Mouse (Mus musculus) neural tube, embryonic 13.5 days (tissue): ENCODE measurements around the gene Sec16b. TPM values are rescaled to one million over a fixed set of nuclear protein-coding genes. Genes with fewer than 3 reads are reported as not detected.

Experiments used
- ATAC-seq: fragments of 200-750 bp; cut with Nextera tagmentation; 2 replicates; pipeline ENCODE4 v1.8.0; 2017; ENCODE audit warnings: low read depth, mild to moderate bottlenecking, moderate TSS enrichment, moderate library complexity
- H3K27ac ChIP-seq: fragments of 300-500 bp; sonication (generic); replicated peaks from 2 replicates; pipeline ENCODE4 v1.5.1; 2015; ENCODE audit warnings: moderate library complexity, mild to moderate bottlenecking, inconsistent platforms
- H3K27me3 ChIP-seq: fragments of 300-500 bp; sonication (generic); 2 replicates; pipeline ENCODE4 v1.6.1; 2015; ENCODE audit warnings: mild to moderate bottlenecking, inconsistent platforms
- H3K36me3 ChIP-seq: fragments of 300-500 bp; sonication (generic); 2 replicates; pipeline ENCODE4 v1.6.1; 2015; ENCODE audit warnings: mild to moderate bottlenecking, inconsistent platforms
- H3K4me1 ChIP-seq: fragments of 300-500 bp; sonication (generic); replicated peaks from 2 replicates; pipeline ENCODE4 v1.6.1; 2015; ENCODE audit warnings: inconsistent platforms
- H3K4me2 ChIP-seq: fragments of 300-500 bp; sonication (generic); 2 replicates; pipeline ENCODE4 v1.6.1; 2015; ENCODE audit warnings: inconsistent platforms, mild to moderate bottlenecking, moderate library complexity
- H3K4me3 ChIP-seq: fragments of 300-500 bp; sonication (generic); 2 replicates; pipeline ENCODE4 v1.5.1; 2015; ENCODE audit warnings: mild to moderate bottlenecking, inconsistent platforms
- H3K9ac ChIP-seq: fragments of 300-500 bp; sonication (generic); 2 replicates; pipeline ENCODE4 v1.6.1; 2015; ENCODE audit warnings: moderate library complexity, mild to moderate bottlenecking, inconsistent platforms
- H3K9me3 ChIP-seq: fragments of 300-500 bp; sonication (generic); 2 replicates; pipeline ENCODE4 v1.6.1; 2016; ENCODE audit warnings: inconsistent platforms
- WGBS: fragments of 180-500 bp; shearing (Covaris S2); methylation state at CpG from one replicate; pipeline ENCODE4 v1.1.7; 2015; 5-methylcytosine and 5-hydroxymethylcytosine counted together
- polyA plus RNA-seq: library from polyadenylated mRNA; unstranded; fragments of >200 nt; fragmentation: Nextera tagmentation; extraction: Ambion mirVana; gene quantifications from 2 replicates; pipeline ENCODE4 v1.2.1, GENCODE M21; 2015

Sec16b gene
- polyA plus RNA-seq, 1 experiment from 2014 or later, result 0.74 TPM

DNA sequence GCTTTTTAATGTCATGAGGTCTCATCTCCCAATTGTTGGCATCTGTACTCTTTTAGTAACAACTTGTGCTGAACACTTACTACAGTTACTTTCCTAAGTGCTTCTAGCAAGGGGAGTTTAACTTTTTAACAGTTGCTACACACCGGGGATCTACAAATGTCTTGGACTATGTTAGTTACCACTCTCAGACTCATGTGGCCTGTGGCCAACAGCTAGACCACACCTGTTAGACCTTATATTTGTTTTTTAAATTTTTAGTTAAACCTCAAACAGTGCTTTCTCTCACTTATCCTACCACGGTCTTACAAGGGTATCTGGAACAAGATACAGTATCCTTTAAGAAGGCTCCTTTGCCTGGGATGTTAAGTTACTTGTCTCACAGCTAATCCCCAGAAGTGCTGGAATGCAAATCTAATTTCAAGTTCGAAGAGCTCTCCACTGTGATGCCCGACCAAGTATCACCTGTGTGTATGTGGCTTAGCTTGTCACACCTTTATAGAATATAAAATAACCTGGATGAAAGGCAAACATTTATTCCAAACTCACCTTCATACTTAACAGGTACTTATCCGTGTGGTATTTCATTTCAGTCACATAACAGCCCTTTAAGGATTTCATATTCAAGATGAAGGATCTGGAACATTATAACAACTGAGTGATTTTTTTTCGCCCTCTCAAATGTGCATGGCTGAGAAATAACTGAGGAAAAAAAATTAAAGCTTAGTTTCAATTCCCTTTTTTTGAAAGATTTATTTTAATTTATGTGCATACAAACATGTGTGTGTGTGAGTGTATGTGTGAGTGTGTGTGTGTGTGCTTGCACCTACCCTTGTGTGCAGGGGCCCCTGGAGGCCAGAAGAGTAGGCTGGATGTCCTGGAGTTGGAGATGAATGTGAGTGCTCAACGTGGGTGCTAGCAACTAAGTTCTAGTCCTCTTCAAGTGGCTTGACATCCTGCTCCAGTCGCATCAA is 10.6 kb downstream of the Sec16b start:
- 87% methylated on average over 8 of the region's 8 CpGs for WGBS
- Histone ChIP-seq H3K9ac (no peak overlapping the region), H3K27me3 (peaks cover 3% of the 10 kb centered on the region; the same call in 1 of the 2 replicates), H3K36me3 (no peaks in the 10 kb centered on the region), H3K4me2 (no peak overlapping the region), H3K9me3 (no peaks in the 10 kb centered on the region), H3K27ac (no peak overlapping the region), H3K4me3 (no peak overlapping the region), H3K4me1 (peaks cover 19% of the 10 kb centered on the region)
- no peak for ATAC-seq

DNA sequence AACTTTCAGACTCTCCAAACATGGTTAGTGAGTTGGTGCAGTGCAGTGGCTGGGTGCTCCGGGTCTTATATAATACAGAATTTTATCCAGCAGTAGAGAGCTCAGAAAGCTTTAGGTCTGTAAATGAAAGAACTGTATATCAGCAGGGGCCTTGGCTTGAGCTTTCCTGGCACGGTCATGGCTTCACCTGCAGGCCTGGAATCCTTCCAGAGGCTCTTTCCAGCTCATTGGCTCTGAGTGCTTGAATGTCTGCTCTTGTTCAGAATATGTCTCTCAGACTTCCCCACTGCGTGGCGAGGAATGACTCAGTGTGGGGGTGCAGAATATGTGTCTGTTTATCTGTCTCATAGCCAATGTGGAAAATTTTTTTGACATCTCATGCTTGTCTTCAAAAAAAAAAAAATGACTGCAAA is 11.6 kb downstream of the Sec16b start:
- Histone ChIP-seq H3K4me3 (no peak overlapping the region), H3K9ac (no peak overlapping the region), H3K27ac (no peak overlapping the region), H3K4me1 (peaks cover 19% of the 10 kb centered on the region), H3K36me3 (no peaks in the 10 kb centered on the region), H3K9me3 (no peaks in the 10 kb centered on the region), H3K27me3 (no peaks in the 10 kb centered on the region; the same call in 1 of the 2 replicates), H3K4me2 (no peak overlapping the region)
- 44% methylated on average over 4 of the region's 4 CpGs for WGBS
- peak; percentile 74 for ATAC-seq

DNA sequence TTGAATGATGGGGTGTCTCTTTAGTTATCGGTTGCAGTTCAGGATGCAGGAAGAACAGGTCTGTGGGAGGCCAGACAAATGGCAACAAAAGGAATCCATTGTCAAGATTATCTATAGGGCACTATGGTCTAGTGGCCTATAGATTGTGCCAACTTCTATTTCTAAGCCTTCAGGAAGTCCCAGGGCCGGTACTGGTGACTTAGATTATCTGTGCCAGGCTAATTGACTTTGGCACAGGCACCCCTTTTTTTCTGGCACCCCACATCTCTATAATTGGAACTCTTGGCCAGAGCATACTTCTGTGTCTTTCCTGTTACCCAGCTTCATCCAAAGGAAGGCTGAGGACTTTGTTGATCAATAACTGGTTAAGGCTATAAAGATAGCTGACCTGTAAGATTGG is 12.9 kb downstream of the Sec16b start:
- H3K4me3 ChIP-seq, result no peak overlapping the region
- no peak overlapping the region for H3K27ac ChIP-seq
- no peak for ATAC-seq
- no peaks in the 10 kb centered on the region for H3K36me3 ChIP-seq
- no peak overlapping the region for H3K9ac ChIP-seq
- WGBS, result 74% methylated on average over 2 of the region's 2 CpGs
- no peaks in the 10 kb centered on the region for H3K27me3 ChIP-seq
- peaks cover 19% of the 10 kb centered on the region for H3K4me1 ChIP-seq
- no peaks in the 10 kb centered on the region for H3K9me3 ChIP-seq
- no peak overlapping the region for H3K4me2 ChIP-seq

DNA sequence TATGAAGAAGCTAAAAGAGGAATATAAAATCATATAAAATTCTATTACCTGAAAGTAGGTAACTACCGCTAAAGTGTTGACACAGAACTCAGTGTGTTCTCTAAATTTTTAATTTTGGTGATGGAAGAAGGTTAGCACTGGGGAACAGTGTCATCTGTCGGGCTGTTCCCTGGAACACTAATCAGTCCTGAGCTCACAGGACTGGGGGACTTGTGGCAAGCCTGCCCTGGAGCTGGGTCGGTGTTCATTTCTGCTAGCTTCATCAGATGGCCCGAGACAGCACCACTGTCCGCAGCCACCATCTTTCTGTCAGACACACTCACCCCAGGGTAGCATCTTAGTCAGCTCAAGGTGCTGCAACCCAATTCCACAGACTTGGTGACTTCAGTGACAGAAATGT is 15.8 kb downstream of the Sec16b start:
- no peak overlapping the region for H3K4me2 ChIP-seq
- H3K4me1 ChIP-seq, result peaks cover 19% of the 10 kb centered on the region
- H3K4me3 ChIP-seq, result no peak overlapping the region
- H3K36me3 ChIP-seq, result no peaks in the 10 kb centered on the region
- H3K27ac ChIP-seq, result no peak overlapping the region
- no peak overlapping the region for H3K9ac ChIP-seq
- H3K27me3 ChIP-seq, result no peaks in the 10 kb centered on the region
- ATAC-seq, result no peak
- WGBS, result 94% methylated on average over 5 of the region's 5 CpGs
- no peaks in the 10 kb centered on the region for H3K9me3 ChIP-seq

DNA sequence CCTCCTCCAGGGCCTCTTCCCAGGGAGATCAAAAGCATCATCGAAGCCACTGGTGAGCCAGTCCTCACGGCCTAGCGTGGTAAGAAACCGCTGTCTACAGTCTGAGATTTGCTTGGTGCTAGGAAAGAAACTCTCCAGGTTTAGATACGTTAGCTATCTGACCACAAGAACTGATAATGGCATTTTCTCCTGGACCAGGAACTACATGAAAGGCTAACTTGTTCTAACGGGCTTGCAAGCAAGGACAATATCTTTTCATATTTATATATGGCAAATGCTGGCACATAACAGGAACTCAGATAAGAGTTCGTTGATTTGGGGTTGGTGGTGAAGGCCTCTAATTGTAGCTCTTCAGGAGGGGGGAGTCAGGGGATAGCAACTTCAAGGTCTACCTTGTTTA is 18.2 kb downstream of the Sec16b start:
- no peaks in the 10 kb centered on the region for H3K4me1 ChIP-seq
- H3K9ac ChIP-seq, result no peak overlapping the region
- H3K4me2 ChIP-seq, result no peak overlapping the region
- 91% methylated on average over 7 of the region's 7 CpGs for WGBS
- ATAC-seq, result no peak
- no peaks in the 10 kb centered on the region for H3K27me3 ChIP-seq
- H3K36me3 ChIP-seq, result no peaks in the 10 kb centered on the region
- no peaks in the 10 kb centered on the region for H3K9me3 ChIP-seq
- H3K4me3 ChIP-seq, result no peak overlapping the region
- H3K27ac ChIP-seq, result no peak overlapping the region

DNA sequence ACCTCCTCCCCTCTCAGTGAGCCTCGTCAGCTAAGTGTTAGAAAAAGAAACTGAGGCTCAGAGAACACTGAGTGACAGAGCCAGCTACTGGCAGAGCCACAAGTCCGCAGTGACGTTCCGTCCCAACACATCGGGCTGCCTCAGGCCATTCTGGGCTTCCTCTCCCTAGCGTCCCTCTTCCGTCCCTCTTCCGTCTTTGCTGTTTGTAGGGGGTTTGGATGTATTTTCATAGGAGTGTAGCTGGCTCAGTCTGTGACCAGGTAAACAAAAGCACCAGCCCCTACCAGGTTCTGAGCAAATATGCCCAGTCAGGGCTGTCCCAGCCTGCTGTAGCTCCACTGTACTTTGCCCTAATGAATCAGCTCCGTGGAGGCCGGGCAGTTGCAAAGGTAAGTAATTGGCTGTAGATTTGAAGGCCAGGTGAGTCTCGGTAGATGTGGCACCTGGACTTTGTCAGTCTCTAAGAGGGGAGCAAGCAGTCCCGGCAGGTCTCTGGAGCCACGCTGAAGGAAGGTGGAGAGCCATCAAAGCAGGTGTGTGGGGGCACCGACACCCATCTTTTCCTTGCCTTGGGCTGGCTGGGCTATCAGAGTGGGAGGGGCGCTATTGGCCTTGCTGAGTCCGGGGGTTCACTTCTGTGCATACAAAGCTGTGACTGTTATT is 19.3 kb downstream of the Sec16b start:
- Histone ChIP-seq H3K9me3 (no peaks in the 10 kb centered on the region), H3K4me1 (no peaks in the 10 kb centered on the region), H3K9ac (no peak overlapping the region), H3K4me2 (no peak overlapping the region), H3K36me3 (no peaks in the 10 kb centered on the region), H3K4me3 (no peak overlapping the region), H3K27me3 (no peaks in the 10 kb centered on the region), H3K27ac (no peak overlapping the region)
- ATAC-seq, result no peak
- WGBS, result 90% methylated on average over 16 of the region's 16 CpGs

DNA sequence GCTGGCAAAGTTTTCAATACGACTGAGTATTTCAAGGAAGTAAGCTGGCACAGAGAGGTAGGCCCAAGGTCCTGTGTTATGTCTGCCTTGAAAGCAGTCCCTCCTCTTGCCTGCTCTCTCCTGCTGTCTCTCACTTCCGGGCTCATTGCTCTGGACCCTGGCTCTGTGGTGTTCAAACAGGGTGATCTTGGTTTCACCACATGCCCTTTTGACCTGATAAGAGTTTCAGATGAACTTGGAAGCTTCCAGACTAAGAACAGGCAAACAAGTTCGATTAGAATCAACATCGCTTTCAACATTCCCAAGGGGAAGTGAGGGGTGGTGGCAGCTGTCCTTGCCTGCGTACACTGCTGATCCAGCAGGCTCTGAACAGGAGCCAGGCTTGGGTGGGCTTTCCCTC is 20.1 kb downstream of the Sec16b start:
- Histone ChIP-seq H3K9ac (no peak overlapping the region), H3K4me1 (no peaks in the 10 kb centered on the region), H3K36me3 (no peaks in the 10 kb centered on the region), H3K4me3 (no peak overlapping the region), H3K4me2 (no peak overlapping the region), H3K27me3 (no peaks in the 10 kb centered on the region), H3K27ac (no peak overlapping the region), H3K9me3 (no peaks in the 10 kb centered on the region)
- no peak for ATAC-seq
- 67% methylated on average over 5 of the region's 5 CpGs for WGBS

DNA sequence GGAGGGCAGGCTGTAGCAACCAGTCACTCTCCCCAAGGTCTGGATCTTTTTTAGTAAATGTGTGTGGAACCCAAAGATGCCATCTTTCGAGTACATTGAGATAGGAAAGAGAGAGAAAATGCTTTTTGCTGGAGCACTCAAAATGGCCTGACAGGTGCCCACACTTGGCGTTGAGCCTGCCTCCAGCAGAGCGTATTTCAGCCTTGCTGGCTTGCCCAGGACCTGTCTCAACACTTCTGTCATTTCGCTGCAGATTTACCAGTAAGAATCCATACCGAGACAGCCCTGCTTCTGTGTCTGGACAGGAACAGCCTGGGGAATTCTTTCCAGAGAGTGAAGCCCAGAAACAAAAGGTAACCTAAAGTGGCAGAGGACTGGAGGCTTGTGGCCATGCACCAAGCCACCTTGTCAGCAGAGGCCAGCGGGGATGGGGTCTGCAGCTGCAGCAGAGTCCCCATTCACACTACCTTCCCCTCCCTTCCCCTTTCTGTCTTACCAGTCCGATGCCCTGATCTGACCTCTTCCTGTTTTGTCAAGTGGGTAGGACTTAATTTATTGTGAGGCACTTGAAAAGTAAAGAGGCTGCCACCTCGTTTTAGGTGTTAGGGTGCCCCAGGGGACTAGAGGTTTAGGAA is 26.4 kb downstream of the Sec16b start:
- ATAC-seq, result no peak
- H3K4me2 ChIP-seq, result no peak overlapping the region
- H3K4me3 ChIP-seq, result no peak overlapping the region
- WGBS, result 50% methylated on average over 8 of the region's 8 CpGs
- no peaks in the 10 kb centered on the region for H3K4me1 ChIP-seq
- no peak overlapping the region for H3K9ac ChIP-seq
- no peaks in the 10 kb centered on the region for H3K36me3 ChIP-seq
- H3K9me3 ChIP-seq, result no peaks in the 10 kb centered on the region
- no peak overlapping the region for H3K27ac ChIP-seq
- peaks cover 6% of the 10 kb centered on the region; the same call in 1 of the 2 replicates for H3K27me3 ChIP-seq

DNA sequence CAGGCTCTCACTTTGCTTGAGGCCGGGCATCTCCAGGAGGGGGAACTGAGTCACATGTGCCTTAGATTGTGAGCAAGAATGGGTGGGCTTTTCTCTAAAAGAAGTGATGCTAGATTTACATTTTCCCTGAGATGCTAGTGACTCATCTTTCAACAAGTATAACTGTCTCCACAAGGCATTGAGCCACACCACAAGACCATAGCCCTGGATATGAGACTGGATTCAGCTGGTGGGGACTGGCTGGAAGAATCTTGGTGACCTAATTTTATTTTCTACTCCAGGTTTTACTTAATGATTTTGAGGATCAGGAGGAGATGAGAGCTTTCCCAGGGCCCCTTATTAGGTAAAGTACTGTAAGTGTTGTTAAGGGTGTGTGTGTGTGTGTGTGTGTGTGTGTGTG is 29.0 kb downstream of the Sec16b start:
- 97% methylated on average over 1 of the region's 1 CpGs for WGBS
- Histone ChIP-seq H3K4me1 (no peaks in the 10 kb centered on the region), H3K36me3 (no peaks in the 10 kb centered on the region), H3K4me3 (no peak overlapping the region), H3K9ac (no peak overlapping the region), H3K9me3 (no peaks in the 10 kb centered on the region), H3K27ac (no peak overlapping the region), H3K4me2 (no peak overlapping the region), H3K27me3 (peaks cover 6% of the 10 kb centered on the region; the same call in 1 of the 2 replicates)
- ATAC-seq, result no peak

DNA sequence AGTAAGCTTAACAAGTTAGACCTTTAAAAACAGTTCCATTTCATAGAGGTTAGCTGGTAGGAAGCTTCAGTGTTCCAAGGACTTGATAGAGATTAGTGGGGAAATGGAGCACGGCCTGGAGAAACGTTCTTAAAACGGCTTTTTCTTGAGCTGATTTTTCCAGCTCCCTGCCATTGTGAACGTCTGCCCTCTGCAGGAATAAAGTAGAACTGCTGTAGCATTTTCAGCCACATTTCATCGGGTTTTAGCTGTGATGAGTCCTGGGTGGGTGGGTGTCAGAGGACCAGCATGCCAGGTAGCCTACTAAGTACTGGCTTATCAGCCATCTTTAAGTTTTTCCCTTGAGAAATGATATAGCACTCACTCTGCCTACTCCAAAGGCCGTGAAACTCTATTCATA is 29.9 kb downstream of the Sec16b start:
- Histone ChIP-seq H3K4me2 (no peak overlapping the region), H3K27me3 (peaks cover 6% of the 10 kb centered on the region; the same call in 1 of the 2 replicates), H3K9me3 (no peaks in the 10 kb centered on the region), H3K9ac (no peak overlapping the region), H3K36me3 (no peaks in the 10 kb centered on the region), H3K4me1 (no peaks in the 10 kb centered on the region), H3K27ac (no peak overlapping the region), H3K4me3 (no peak overlapping the region)
- 9% methylated on average over 6 of the region's 6 CpGs for WGBS
- no peak; the same call in 1 of the 2 replicates for ATAC-seq

DNA sequence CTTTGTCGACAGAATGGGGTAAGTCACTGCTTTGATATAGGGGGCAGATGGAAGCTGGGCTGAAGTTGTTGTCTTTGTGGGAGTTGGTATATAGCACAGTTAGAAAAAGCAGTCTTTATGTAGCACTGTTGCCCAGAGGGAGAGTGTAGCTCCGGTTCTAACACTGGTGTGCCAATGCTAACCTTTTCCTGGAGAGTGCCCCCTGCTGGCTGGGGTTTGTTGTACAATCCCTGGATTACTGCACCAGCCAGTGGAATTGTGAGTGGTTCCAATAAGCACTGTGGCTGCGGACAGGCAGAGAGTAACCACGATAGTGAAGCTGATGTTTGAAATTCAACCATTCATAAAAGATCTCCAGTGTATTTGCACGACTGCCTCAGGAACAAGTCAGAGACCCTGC is 31.1 kb downstream of the Sec16b start:
- no peaks in the 10 kb centered on the region for H3K36me3 ChIP-seq
- no peaks in the 10 kb centered on the region for H3K4me1 ChIP-seq
- no peak overlapping the region for H3K27ac ChIP-seq
- no peak overlapping the region for H3K4me2 ChIP-seq
- H3K4me3 ChIP-seq, result no peak overlapping the region
- no peaks in the 10 kb centered on the region for H3K9me3 ChIP-seq
- no peak for ATAC-seq
- H3K9ac ChIP-seq, result no peak overlapping the region
- peaks cover 6% of the 10 kb centered on the region; the same call in 1 of the 2 replicates for H3K27me3 ChIP-seq
- 83% methylated on average over 5 of the region's 5 CpGs for WGBS

DNA sequence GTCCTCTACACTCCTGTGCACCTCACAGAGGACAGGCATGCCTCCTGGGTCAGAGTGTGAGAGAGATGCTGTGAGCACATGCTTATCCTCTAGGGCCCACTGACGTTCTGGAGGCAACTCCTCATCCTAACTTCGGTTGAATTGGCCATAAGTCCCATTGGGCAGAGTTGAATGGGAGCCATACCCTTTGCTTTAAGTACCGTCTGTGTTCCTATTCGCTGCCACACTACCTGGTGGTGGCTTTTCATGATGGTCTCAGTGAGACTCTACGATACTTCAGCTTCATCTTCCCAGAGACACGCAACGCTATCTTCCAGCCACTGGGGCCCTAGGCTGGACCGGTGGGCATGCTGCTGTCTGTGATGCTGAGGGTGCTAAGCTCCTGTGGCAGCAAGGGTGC is 38.5 kb downstream of the Sec16b start:
- H3K9me3 ChIP-seq, result no peaks in the 10 kb centered on the region
- no peak for ATAC-seq
- 90% methylated on average over 8 of the region's 8 CpGs for WGBS
- H3K4me3 ChIP-seq, result no peak overlapping the region
- no peak overlapping the region for H3K27ac ChIP-seq
- no peaks in the 10 kb centered on the region for H3K4me1 ChIP-seq
- no peaks in the 10 kb centered on the region for H3K36me3 ChIP-seq
- H3K4me2 ChIP-seq, result no peak overlapping the region
- no peak overlapping the region for H3K9ac ChIP-seq
- no peaks in the 10 kb centered on the region for H3K27me3 ChIP-seq
